Mouse (Mus musculus) layer of hippocampus, adult 9-11 months (tissue): ENCODE measurements around the gene Oaf.

ENCODE experiments used
- DNase-seq: peaks from one replicate; pipeline ENCODE4 v3.0.0; 2022

Gene Oaf

GRCm38 (mm10) chr9:43221643-43222428, 17.9 kb downstream of the Oaf start:
- peak; percentile 76 for DNase-seq

GRCm38 (mm10) chr9:43210771-43211450, 28.8 kb downstream of the Oaf start:
- no peak for DNase-seq

GRCm38 (mm10) chr9:43210190-43210682, 29.5 kb downstream of the Oaf start, which contains the start of gene Pou2f3:
Pou2f3 (minus strand) TSS chr9:43210369.
- DNase-seq, result no peak

- DNase-seq, result no peak
Observed at GRCm38 (mm10) chr9:43206022-43206390, 33.7 kb downstream of the Oaf start.

GRCm38 (mm10) chr9:43205343-43206021, 34.2 kb downstream of the Oaf start:
- DNase-seq, result no peak

- no peak for DNase-seq
Observed at GRCm38 (mm10) chr9:43200212-43200611, 39.5 kb downstream of the Oaf start.

GRCm38 (mm10) chr9:43194001-43194400, 45.7 kb downstream of the Oaf start:
- DNase-seq, result no peak

GRCm38 (mm10) chr9:43191561-43191960, 48.1 kb downstream of the Oaf start:
- no peak for DNase-seq

GRCm38 (mm10) chr9:43189021-43189356, 50.7 kb downstream of the Oaf start:
- DNase-seq, result no peak

GRCm38 (mm10) chr9:43188309-43189020, 51.2 kb downstream of the Oaf start:
- DNase-seq, result no peak

- no peak for DNase-seq
Observed at GRCm38 (mm10) chr9:43179614-43180013, 60.1 kb downstream of the Oaf start.

- DNase-seq, result no peak
Observed at GRCm38 (mm10) chr9:43178172-43178571, 61.5 kb downstream of the Oaf start.
